Mouse (Mus musculus): Measurements from ENCODE around the gene Bin2. TPM values are rescaled to one million over a fixed set of nuclear protein-coding genes. Genes with fewer than 3 reads are reported as not detected.

Bin2 gene
- polyA plus RNA-seq, 2 experiments = 2.3 to 4.7 TPM

- Histone ChIP-seq H3K36me3 (ENCODE audit: control insufficient read depth, insufficient read depth, low read length) (no peaks in the 10 kb centered on the region), H3K4me1 (ENCODE audit: control insufficient read depth, insufficient read depth, low read length) (no peaks in the 10 kb centered on the region; the same call in 1 of the 2 replicates), H3K27me3 (ENCODE audit: control insufficient read depth, insufficient read depth, low read length) (peaks cover 8% of the 10 kb centered on the region), H3K27ac (replicated peaks; ENCODE audit: low read depth, low read length) (no peak overlapping the region), H3K4me3 (replicated peaks; ENCODE audit: low read length) (no peak overlapping the region), H3K4me2 (replicated peaks; ENCODE audit: low read depth, low read length, severe bottlenecking) (no peak overlapping the region), H3K9me3 (ENCODE audit: control insufficient read depth, low read length) (no peaks in the 10 kb centered on the region), H3K9ac (ENCODE audit: low read depth, low read length, severe bottlenecking) (no peak overlapping the region)
- no peak for DNase-seq (ENCODE audit: low spot score)
- TF ChIP-seq POLR2A (IDR thresholded peaks at IDR 0.05; ENCODE audit: borderline replicate concordance, extremely low read depth, insufficient read depth, insufficient read length) = no peak
- 88% methylated on average over 7 of the region's 7 CpGs for WGBS
- ATAC-seq (ENCODE audit: low FRiP score, low read depth) = no peak
Observed at GRCm38 (mm10) chr15:100642451-100642850, 26.9 kb downstream of the Bin2 start.

GRCm38 (mm10) chr15:100641226-100641810 is 28.0 kb downstream of the Bin2 start:
- no peak for TF ChIP-seq POLR2A (IDR thresholded peaks at IDR 0.05; ENCODE audit: borderline replicate concordance, extremely low read depth, insufficient read depth, insufficient read length)
- peaks cover 8% of the 10 kb centered on the region for H3K4me1 ChIP-seq (ENCODE audit: control insufficient read depth, insufficient read depth, low read length)
- 56% methylated on average over 16 of the region's 16 CpGs for WGBS
- no peak for ATAC-seq (ENCODE audit: low FRiP score, low read depth)
- no peaks in the 10 kb centered on the region for H3K36me3 ChIP-seq (ENCODE audit: control insufficient read depth, insufficient read depth, low read length)
- H3K27ac ChIP-seq (replicated peaks; ENCODE audit: low read depth, low read length) = no peak overlapping the region
- H3K27me3 ChIP-seq (ENCODE audit: control insufficient read depth, insufficient read depth, low read length) = peaks cover 19% of the 10 kb centered on the region
- no peak overlapping the region for H3K4me3 ChIP-seq (replicated peaks; ENCODE audit: low read length)
- no peak for DNase-seq (ENCODE audit: low spot score)
- H3K9ac ChIP-seq (ENCODE audit: low read depth, low read length, severe bottlenecking) = no peak overlapping the region
- H3K4me2 ChIP-seq (replicated peaks; ENCODE audit: low read depth, low read length, severe bottlenecking) = no peak overlapping the region
- no peaks in the 10 kb centered on the region for H3K9me3 ChIP-seq (ENCODE audit: control insufficient read depth, low read length)

DNA sequence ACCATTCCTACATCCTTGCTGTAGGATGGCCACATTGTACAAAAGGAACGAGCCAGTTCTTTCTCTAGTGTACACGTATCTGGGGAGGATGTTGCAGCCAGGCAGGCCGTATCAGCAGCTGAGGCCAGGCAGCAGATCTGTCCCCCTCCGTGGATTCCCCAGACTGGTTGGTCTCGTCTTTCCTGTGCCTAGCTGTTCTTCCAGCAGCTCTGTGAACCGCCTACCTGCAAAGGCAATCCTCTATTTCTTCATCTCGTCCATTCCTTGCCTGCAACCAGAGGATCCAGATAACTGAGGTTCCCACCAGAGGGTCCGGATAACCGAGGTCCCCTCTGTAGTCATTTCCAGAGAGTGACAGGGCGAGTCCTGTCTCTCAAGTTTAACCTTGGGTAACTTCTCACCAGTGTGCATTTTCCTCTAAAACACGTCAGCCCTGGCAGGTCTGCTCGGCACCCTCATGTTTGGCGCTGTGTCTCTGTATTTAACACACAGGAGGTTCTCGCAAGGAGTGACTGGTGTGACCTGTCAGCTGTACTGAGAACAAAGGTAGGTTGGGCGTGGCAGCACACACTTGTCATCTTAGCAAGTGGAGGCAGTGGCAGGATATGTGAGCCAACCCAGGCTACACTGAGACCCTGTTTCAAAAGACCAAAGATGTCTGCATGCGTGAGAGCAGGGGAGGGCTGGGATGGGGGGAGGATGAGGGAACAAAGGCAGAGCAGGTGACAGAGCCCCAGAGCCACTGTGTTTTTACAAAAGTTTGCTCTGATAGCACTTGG is 29.2 kb downstream of the Bin2 start:
- DNase-seq (ENCODE audit: low spot score) (no peak), ATAC-seq (ENCODE audit: low FRiP score, low read depth) (no peak)
- H3K27me3 ChIP-seq (ENCODE audit: control insufficient read depth, insufficient read depth, low read length) = peaks cover 31% of the 10 kb centered on the region
- H3K4me3 ChIP-seq (replicated peaks; ENCODE audit: low read length) = no peak overlapping the region
- 68% methylated on average over 16 of the region's 16 CpGs for WGBS
- H3K4me1 ChIP-seq (ENCODE audit: control insufficient read depth, insufficient read depth, low read length) = peaks cover 14% of the 10 kb centered on the region
- H3K9me3 ChIP-seq (ENCODE audit: control insufficient read depth, low read length) = no peaks in the 10 kb centered on the region
- no peak overlapping the region for H3K4me2 ChIP-seq (replicated peaks; ENCODE audit: low read depth, low read length, severe bottlenecking)
- H3K27ac ChIP-seq (replicated peaks; ENCODE audit: low read depth, low read length) = no peak overlapping the region
- no peaks in the 10 kb centered on the region for H3K36me3 ChIP-seq (ENCODE audit: control insufficient read depth, insufficient read depth, low read length)
- no peak for TF ChIP-seq POLR2A (IDR thresholded peaks at IDR 0.05; ENCODE audit: borderline replicate concordance, extremely low read depth, insufficient read depth, insufficient read length)
- no peak overlapping the region for H3K9ac ChIP-seq (ENCODE audit: low read depth, low read length, severe bottlenecking)

- Histone ChIP-seq H3K36me3 (ENCODE audit: control insufficient read depth, insufficient read depth, low read length) (no peaks in the 10 kb centered on the region), H3K9ac (ENCODE audit: low read depth, low read length, severe bottlenecking) (no peak overlapping the region), H3K9me3 (ENCODE audit: control insufficient read depth, low read length) (no peaks in the 10 kb centered on the region), H3K4me2 (replicated peaks; ENCODE audit: low read depth, low read length, severe bottlenecking) (no peak overlapping the region), H3K4me3 (replicated peaks; ENCODE audit: low read length) (no peak overlapping the region), H3K27me3 (ENCODE audit: control insufficient read depth, insufficient read depth, low read length) (peaks cover 41% of the 10 kb centered on the region), H3K27ac (replicated peaks; ENCODE audit: low read depth, low read length) (no peak overlapping the region), H3K4me1 (ENCODE audit: control insufficient read depth, insufficient read depth, low read length) (peaks cover 14% of the 10 kb centered on the region)
- DNase-seq (ENCODE audit: low spot score) = no peak
- no peak for ATAC-seq (ENCODE audit: low FRiP score, low read depth)
- 17% methylated on average over 6 of the region's 6 CpGs for WGBS
- TF ChIP-seq POLR2A (IDR thresholded peaks at IDR 0.05; ENCODE audit: borderline replicate concordance, extremely low read depth, insufficient read depth, insufficient read length) = no peak
Observed at GRCm38 (mm10) chr15:100637661-100638060, 31.7 kb downstream of the Bin2 start.

GRCm38 (mm10) chr15:100636700-100637501 is 32.5 kb downstream of the Bin2 start, which contains the start of gene Smagp:
Smagp (minus strand) TSS chr15:100636940.
- Histone ChIP-seq H3K9me3 (ENCODE audit: control insufficient read depth, low read length) (no peaks in the 10 kb centered on the region), H3K27ac (replicated peaks; ENCODE audit: low read depth, low read length) (no peak within 1 kb of the TSS), H3K4me1 (ENCODE audit: control insufficient read depth, insufficient read depth, low read length) (peaks cover 14% of the 10 kb centered on the region), H3K4me2 (replicated peaks; ENCODE audit: low read depth, low read length, severe bottlenecking) (peak within 1 kb of the TSS; percentile 98), H3K27me3 (ENCODE audit: control insufficient read depth, insufficient read depth, low read length) (peaks cover 41% of the 10 kb centered on the region), H3K4me3 (replicated peaks; ENCODE audit: low read length) (peak within 1 kb of the TSS; percentile 55), H3K9ac (ENCODE audit: low read depth, low read length, severe bottlenecking) (peak within 1 kb of the TSS; percentile 49), H3K36me3 (ENCODE audit: control insufficient read depth, insufficient read depth, low read length) (no peaks in the 10 kb centered on the region)
- no peak for TF ChIP-seq POLR2A (IDR thresholded peaks at IDR 0.05; ENCODE audit: borderline replicate concordance, extremely low read depth, insufficient read depth, insufficient read length)
- 1% methylated on average over 45 of the region's 77 CpGs for whole genome bisulfite sequencing
- ATAC-seq (ENCODE audit: low FRiP score, low read depth) = no peak
- no peak for DNase-seq (ENCODE audit: low spot score)

Measured in limb, embryonic 14.5 days (tissue).